Mouse (Mus musculus): Measurements from ENCODE around the gene Gm10139. TPM values are rescaled to one million over a fixed set of nuclear protein-coding genes. Genes with fewer than 3 reads are reported as not detected.
"Not testable (repeated sequence)": the region's sequence is repeated elsewhere in the genome, so short reads cannot be mapped to it uniquely, and the experiment has no call there.

Gm10139 gene
- not detected for total RNA-seq (2021)
- long read RNA-seq, experiment 1: 0 reads
- long read RNA-seq, experiment 2: 0 reads

GRCm38 (mm10) chr13:65512378-65512777, at the start of gene Gm10139:
Gene Gm10139 (plus strand): TSS chr13:65512678.
- intact Hi-C loops (cut with DNase I; ENCODE audit: low total_unique reads); DNase-seq: not testable (repeated sequence)

- DNase-seq; intact Hi-C loops (cut with DNase I; ENCODE audit: low total_unique reads): not testable (repeated sequence)
Observed at GRCm38 (mm10) chr13:65557636-65558035, 45.2 kb downstream of the Gm10139 start.

Other genes starting within 250 kb of the Gm10139 start
- 10 to 100 TPM in 1 of 2 experiments, 1 to 10 TPM in 1; 9.2 to 10.3 TPM for gene Zfp369, start 233.9 kb upstream of the Gm10139 start, total RNA-seq (2021)

All from gastrocnemius, postnatal 14 days (tissue).